Mouse (Mus musculus): ENCODE data around the gene Etl4. TPM values are rescaled to one million over a fixed set of nuclear protein-coding genes. Genes with fewer than 3 reads are reported as not detected.

Gene Etl4
- polyA plus RNA-seq, 1 experiment from 2014 or later: 2.5 TPM

- Histone ChIP-seq H3K27ac (replicated peaks; ENCODE audit: low read depth, low read length) (no peak overlapping the region), H3K36me3 (ENCODE audit: control insufficient read depth, insufficient read depth, low read length) (no peaks in the 10 kb centered on the region), H3K4me2 (ENCODE audit: low read length) (no peak overlapping the region), H3K4me3 (replicated peaks; ENCODE audit: low read depth, low read length) (no peak overlapping the region), H3K27me3 (ENCODE audit: control insufficient read depth, insufficient read depth, low read length) (no peaks in the 10 kb centered on the region), H3K4me1 (ENCODE audit: control insufficient read depth, insufficient read depth, low read length) (no peaks in the 10 kb centered on the region), H3K9ac (replicated peaks; ENCODE audit: low read length) (no peak overlapping the region), H3K9me3 (ENCODE audit: control insufficient read depth, low read length) (no peaks in the 10 kb centered on the region)
- DNase-seq (no peak), ATAC-seq (ENCODE audit: low FRiP score, low TSS enrichment) (no peak)
- WGBS: 76% methylated on average over 3 of the region's 3 CpGs
Measured at GRCm38 (mm10) chr2:20831608-20832406, 922.2 kb downstream of the Etl4 start.

DNA sequence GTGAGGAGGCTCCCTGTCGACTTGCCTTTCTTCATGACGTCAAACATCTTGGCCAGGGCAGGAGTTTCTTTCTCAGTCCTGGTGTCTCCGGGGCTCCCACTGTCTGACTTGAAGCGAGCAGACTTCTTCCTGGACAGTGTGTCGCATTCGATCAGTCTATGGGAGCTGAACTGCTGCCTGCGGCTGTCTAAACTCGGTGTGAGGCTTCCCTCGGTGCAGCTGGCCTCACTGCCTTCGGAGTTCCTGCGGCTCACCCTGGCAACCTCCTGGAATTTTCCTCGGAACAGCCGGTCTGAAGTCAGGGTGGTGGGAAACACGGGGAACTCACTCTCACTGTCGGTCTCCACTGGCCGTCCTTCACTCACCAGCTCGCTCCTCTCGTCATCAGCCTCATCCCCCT is 939.8 kb downstream of the Etl4 start:
- no peak for ATAC-seq (ENCODE audit: low FRiP score, low TSS enrichment)
- Histone ChIP-seq H3K27ac (replicated peaks; ENCODE audit: low read depth, low read length) (no peak overlapping the region), H3K36me3 (ENCODE audit: control insufficient read depth, insufficient read depth, low read length) (peaks cover 72% of the 10 kb centered on the region)

More for the DNA sequence above, 939.8 kb downstream of the Etl4 start:
- H3K4me1 ChIP-seq (ENCODE audit: control insufficient read depth, insufficient read depth, low read length): no peaks in the 10 kb centered on the region
- no peak overlapping the region for H3K4me2 ChIP-seq (ENCODE audit: low read length)
- no peaks in the 10 kb centered on the region for H3K27me3 ChIP-seq (ENCODE audit: control insufficient read depth, insufficient read depth, low read length)
- H3K4me3 ChIP-seq (replicated peaks; ENCODE audit: low read depth, low read length): no peak overlapping the region
- H3K9me3 ChIP-seq (ENCODE audit: control insufficient read depth, low read length): no peaks in the 10 kb centered on the region
- H3K9ac ChIP-seq (replicated peaks; ENCODE audit: low read length): no peak overlapping the region
- WGBS: 68% methylated on average over 18 of the region's 18 CpGs
- DNase-seq: no peak

Small RNA genes lying within 50 kb of the gene (microRNA-seq; reads per million reads assigned to microRNA genes)
- gene Gm44457: not detected

All from midbrain, embryonic 14.5 days (tissue).